Mouse (Mus musculus): ENCODE measurements around the gene Kdm5b. TPM values are rescaled to one million over a fixed set of nuclear protein-coding genes. Genes with fewer than 3 reads are reported as not detected.
"Not testable (repeated sequence)": the region's sequence is repeated elsewhere in the genome, so short reads cannot be mapped to it uniquely, and the experiment has no call there.

Kdm5b gene
- polyA plus RNA-seq, 1 experiment, result 8.9 TPM

DNA sequence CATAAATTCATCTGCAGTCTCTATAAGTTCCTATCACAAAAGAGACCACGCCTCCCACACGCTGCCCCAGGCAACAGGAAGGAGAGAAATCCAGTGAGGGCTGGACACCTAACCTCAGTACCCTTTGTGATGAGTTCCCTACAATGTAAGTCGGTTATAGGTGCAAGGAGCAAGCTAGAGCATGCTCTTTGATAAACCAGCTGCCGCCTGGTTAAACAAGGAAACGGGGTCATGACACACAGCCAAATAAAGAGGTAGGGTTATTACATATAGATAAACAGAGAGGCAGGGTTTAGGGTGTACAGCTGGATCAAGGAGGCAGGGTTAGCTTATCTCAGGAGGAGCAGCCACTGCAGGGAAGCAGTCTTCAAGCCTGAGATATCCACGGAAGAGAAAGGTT, 33.2 kb upstream of the Kdm5b start:
- Histone ChIP-seq H3K27ac (replicated peaks; ENCODE audit: low read depth, low read length) (no peak overlapping the region), H3K4me3 (ENCODE audit: insufficient read depth, low read depth, low read length) (no peak overlapping the region), H3K4me1 (ENCODE audit: control insufficient read depth, insufficient read depth, insufficient read length, low read length) (no peaks in the 10 kb centered on the region)

DNA sequence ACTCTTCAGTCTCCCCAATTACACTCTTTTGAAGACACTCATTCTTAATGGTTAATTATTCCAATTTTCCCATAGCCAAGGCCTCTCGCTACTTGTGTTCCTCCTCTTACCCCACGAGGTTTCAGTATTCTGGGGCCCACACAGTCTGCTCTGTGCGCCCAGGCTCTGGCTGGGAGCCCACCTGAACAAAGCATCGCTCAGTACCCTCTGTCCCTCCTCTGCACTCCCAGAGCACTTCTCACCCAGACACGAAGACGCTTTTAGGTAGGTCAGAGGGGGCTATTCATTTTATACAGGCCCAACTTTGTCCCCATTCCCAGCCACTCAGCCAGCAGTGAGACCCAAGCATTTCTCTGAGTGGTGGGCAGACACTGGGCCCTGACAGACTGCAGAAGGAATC, 29.4 kb upstream of the Kdm5b start:
- Histone ChIP-seq H3K4me3 (ENCODE audit: insufficient read depth, low read depth, low read length) (no peak overlapping the region), H3K27ac (replicated peaks; ENCODE audit: low read depth, low read length) (no peak overlapping the region), H3K4me1 (ENCODE audit: control insufficient read depth, insufficient read depth, insufficient read length, low read length) (no peaks in the 10 kb centered on the region)

DNA sequence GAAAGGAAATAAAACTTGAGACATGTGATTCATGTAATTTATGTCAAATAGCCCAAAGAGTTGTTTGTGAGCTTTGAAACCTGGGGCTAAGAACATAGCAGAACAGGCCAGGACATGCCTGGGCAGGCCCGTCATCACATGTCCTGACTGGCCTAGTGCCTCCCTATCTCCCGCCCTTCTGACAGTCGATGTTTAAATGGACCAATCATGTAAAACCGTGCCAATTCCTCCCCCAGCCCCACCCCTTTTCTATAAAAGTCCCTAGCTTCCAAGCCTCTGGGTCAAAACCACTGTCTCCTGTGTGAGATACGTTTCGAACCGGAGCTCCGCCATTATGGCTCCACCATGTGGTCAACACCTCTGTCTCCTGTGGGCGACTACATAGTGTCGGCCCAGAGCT, 26.3 kb upstream of the Kdm5b start:
- not testable (repeated sequence) for H3K4me3 ChIP-seq (ENCODE audit: insufficient read depth, low read depth, low read length); H3K4me1 ChIP-seq (ENCODE audit: control insufficient read depth, insufficient read depth, insufficient read length, low read length); H3K27ac ChIP-seq (replicated peaks; ENCODE audit: low read depth, low read length)

DNA sequence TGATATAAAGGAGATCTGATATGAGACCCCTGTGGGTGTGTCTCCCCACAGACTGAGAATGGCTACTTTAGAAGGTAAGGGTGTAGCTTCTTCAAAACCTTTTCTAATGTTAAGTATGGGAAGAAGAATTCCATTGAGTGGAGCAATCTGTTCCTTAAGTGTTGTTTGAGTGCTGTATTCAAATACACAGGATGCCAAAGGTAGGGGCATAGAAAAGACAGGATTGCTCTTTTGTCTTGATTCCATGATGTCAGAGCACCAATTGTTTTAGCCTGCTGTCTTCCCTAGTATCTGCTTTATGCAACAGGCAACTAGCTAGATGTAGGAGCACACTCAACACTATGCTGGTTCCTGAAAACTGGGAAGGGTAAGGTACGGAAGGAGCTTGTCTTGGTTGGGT, 24.9 kb upstream of the Kdm5b start:
- Histone ChIP-seq H3K27ac (replicated peaks; ENCODE audit: low read depth, low read length) (no peak overlapping the region), H3K4me1 (ENCODE audit: control insufficient read depth, insufficient read depth, insufficient read length, low read length) (no peaks in the 10 kb centered on the region), H3K4me3 (ENCODE audit: insufficient read depth, low read depth, low read length) (no peak overlapping the region)

- Histone ChIP-seq H3K4me3 (ENCODE audit: insufficient read depth, low read depth, low read length) (no peak overlapping the region), H3K27ac (replicated peaks; ENCODE audit: low read depth, low read length) (no peak overlapping the region), H3K4me1 (ENCODE audit: control insufficient read depth, insufficient read depth, insufficient read length, low read length) (no peaks in the 10 kb centered on the region)
Observed at GRCm38 (mm10) chr1:134535513-134535912, 24.5 kb upstream of the Kdm5b start.

- no peak overlapping the region for H3K4me3 ChIP-seq (ENCODE audit: insufficient read depth, low read depth, low read length)
- no peak overlapping the region for H3K27ac ChIP-seq (replicated peaks; ENCODE audit: low read depth, low read length)
- no peaks in the 10 kb centered on the region for H3K4me1 ChIP-seq (ENCODE audit: control insufficient read depth, insufficient read depth, insufficient read length, low read length)
Observed at GRCm38 (mm10) chr1:134540610-134541009, 19.4 kb upstream of the Kdm5b start.

DNA sequence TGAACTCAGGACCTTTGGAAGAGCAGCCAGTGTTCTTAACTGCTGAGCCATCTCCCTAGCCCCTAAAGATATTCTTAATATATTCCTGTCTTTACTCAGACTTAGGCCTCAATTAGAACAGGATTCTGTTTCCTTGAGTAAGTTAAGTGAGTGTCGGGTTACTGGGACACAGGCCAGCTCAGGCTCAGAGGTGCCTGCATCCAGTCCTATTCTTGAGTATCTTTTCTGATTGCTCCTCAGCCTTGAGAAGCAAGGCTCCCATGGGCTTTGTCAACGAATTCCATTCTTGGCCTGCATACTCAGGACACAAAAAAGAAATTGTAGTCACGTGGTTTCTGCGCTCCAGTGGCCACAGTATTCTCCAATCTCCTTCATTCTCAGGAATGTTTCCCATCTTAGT, 11.7 kb upstream of the Kdm5b start:
- Histone ChIP-seq H3K4me1 (ENCODE audit: control insufficient read depth, insufficient read depth, insufficient read length, low read length) (no peaks in the 10 kb centered on the region), H3K4me3 (ENCODE audit: insufficient read depth, low read depth, low read length) (no peak overlapping the region), H3K27ac (replicated peaks; ENCODE audit: low read depth, low read length) (no peak overlapping the region)

- Histone ChIP-seq H3K27ac (replicated peaks; ENCODE audit: low read depth, low read length) (no peak within 1 kb of the TSS), H3K4me1 (ENCODE audit: control insufficient read depth, insufficient read depth, insufficient read length, low read length) (no peaks in the 10 kb centered on the region), H3K4me3 (ENCODE audit: insufficient read depth, low read depth, low read length) (no peak within 1 kb of the TSS)
Observed at GRCm38 (mm10) chr1:134549632-134550132, 10.3 kb upstream of the Kdm5b start, which contains the start of gene Mgat4e. Gene Mgat4e, minus strand, starts transcription at chr1:134549682.

- H3K27ac ChIP-seq (replicated peaks; ENCODE audit: low read depth, low read length), result no peak overlapping the region
- H3K4me1 ChIP-seq (ENCODE audit: control insufficient read depth, insufficient read depth, insufficient read length, low read length), result peaks cover 5% of the 10 kb centered on the region; the same call in 1 of the 2 replicates
- H3K4me3 ChIP-seq (ENCODE audit: insufficient read depth, low read depth, low read length), result no peak overlapping the region
Observed at GRCm38 (mm10) chr1:134551869-134552268, 8.1 kb upstream of the Kdm5b start.

- peaks cover 5% of the 10 kb centered on the region; the same call in 1 of the 2 replicates for H3K4me1 ChIP-seq (ENCODE audit: control insufficient read depth, insufficient read depth, insufficient read length, low read length)
- H3K4me3 ChIP-seq (ENCODE audit: insufficient read depth, low read depth, low read length), result no peak overlapping the region
- H3K27ac ChIP-seq (replicated peaks; ENCODE audit: low read depth, low read length), result no peak overlapping the region
Observed at GRCm38 (mm10) chr1:134552396-134552795, 7.6 kb upstream of the Kdm5b start.

- Histone ChIP-seq H3K4me3 (ENCODE audit: insufficient read depth, low read depth, low read length) (peak overlapping the region; percentile 76; the same call in 1 of the 2 replicates), H3K4me1 (ENCODE audit: control insufficient read depth, insufficient read depth, insufficient read length, low read length) (peaks cover 5% of the 10 kb centered on the region; the same call in 1 of the 2 replicates), H3K27ac (replicated peaks; ENCODE audit: low read depth, low read length) (no peak overlapping the region)
Observed at GRCm38 (mm10) chr1:134555240-134555870, 4.6 kb upstream of the Kdm5b start.

GRCm38 (mm10) chr1:134555871-134556670, 3.9 kb upstream of the Kdm5b start:
- peaks cover 5% of the 10 kb centered on the region; the same call in 1 of the 2 replicates for H3K4me1 ChIP-seq (ENCODE audit: control insufficient read depth, insufficient read depth, insufficient read length, low read length)
- H3K27ac ChIP-seq (replicated peaks; ENCODE audit: low read depth, low read length), result no peak overlapping the region
- peak overlapping the region; percentile 76 for H3K4me3 ChIP-seq (ENCODE audit: insufficient read depth, low read depth, low read length)

DNA sequence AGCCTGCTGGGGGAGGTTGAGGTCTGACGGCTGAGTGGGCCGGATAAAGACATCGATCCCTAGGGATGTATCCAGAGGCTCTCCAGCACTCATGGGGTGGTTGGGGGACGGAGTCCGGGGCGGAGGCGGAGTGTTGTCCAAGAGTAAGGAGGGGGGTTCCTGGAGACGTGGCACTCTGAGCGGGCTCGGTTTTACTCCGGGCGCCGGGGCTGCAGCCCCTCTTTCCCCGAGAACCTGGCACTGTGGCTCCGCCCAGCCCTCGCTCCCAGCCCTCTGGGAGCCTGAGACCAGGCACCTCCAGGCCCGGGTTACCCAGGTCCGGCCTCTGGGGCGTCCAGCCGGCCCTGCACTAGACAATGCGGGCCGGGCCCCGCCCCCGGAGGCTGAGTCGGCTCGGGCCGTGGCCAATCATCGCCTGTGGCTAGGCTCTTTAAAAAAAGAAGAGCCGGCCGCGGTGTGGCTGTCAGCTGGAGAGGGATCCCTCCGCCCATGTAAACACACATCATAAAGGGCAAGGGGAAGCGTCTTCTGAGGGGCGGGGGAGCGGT, 3.2 kb upstream of the Kdm5b start:
- H3K4me3 ChIP-seq (ENCODE audit: insufficient read depth, low read depth, low read length), result peak overlapping the region; percentile 76
- H3K27ac ChIP-seq (replicated peaks; ENCODE audit: low read depth, low read length), result peak overlapping the region; percentile 44; the same call in 1 of the 2 replicates
- peaks cover 5% of the 10 kb centered on the region; the same call in 1 of the 2 replicates for H3K4me1 ChIP-seq (ENCODE audit: control insufficient read depth, insufficient read depth, insufficient read length, low read length)

GRCm38 (mm10) chr1:134558511-134558910, 1.5 kb upstream of the Kdm5b start:
- Histone ChIP-seq H3K4me1 (ENCODE audit: control insufficient read depth, insufficient read depth, insufficient read length, low read length) (peaks cover 5% of the 10 kb centered on the region; the same call in 1 of the 2 replicates), H3K27ac (replicated peaks; ENCODE audit: low read depth, low read length) (no peak overlapping the region), H3K4me3 (ENCODE audit: insufficient read depth, low read depth, low read length) (no peak overlapping the region)

- H3K27ac ChIP-seq (replicated peaks; ENCODE audit: low read depth, low read length), result no peak overlapping the region
- peaks cover 8% of the 10 kb centered on the region; the same call in 1 of the 2 replicates for H3K4me1 ChIP-seq (ENCODE audit: control insufficient read depth, insufficient read depth, insufficient read length, low read length)
- H3K4me3 ChIP-seq (ENCODE audit: insufficient read depth, low read depth, low read length), result no peak overlapping the region
Observed at GRCm38 (mm10) chr1:134559226-134559625, 745 bp upstream of the Kdm5b start.
